Mouse (Mus musculus): ENCODE data around the gene Cttnbp2. TPM values are rescaled to one million over a fixed set of nuclear protein-coding genes. Genes with fewer than 3 reads are reported as not detected.
A peak's percentile ranks its signal among the peaks of the same experiment; 100 is the strongest.

The Cttnbp2 gene
- polyA plus RNA-seq, 1 experiment from 2014 or later = 75.4 TPM

GRCm38 (mm10) chr6:18477313-18477930, 37.2 kb downstream of the Cttnbp2 start:
- 29% methylated on average over 1 of the region's 1 CpGs for WGBS
- Histone ChIP-seq H3K9ac (replicated peaks; ENCODE audit: low read depth, low read length) (no peak overlapping the region), H3K4me1 (ENCODE audit: control insufficient read depth, insufficient read depth, low read length) (no peaks in the 10 kb centered on the region), H3K4me3 (ENCODE audit: low read depth, low read length) (no peak overlapping the region), H3K36me3 (ENCODE audit: control insufficient read depth, insufficient read depth, low read length) (no peaks in the 10 kb centered on the region), H3K4me2 (ENCODE audit: low read depth, low read length) (no peak overlapping the region), H3K27me3 (ENCODE audit: control insufficient read depth, insufficient read depth, low read length) (no peaks in the 10 kb centered on the region), H3K9me3 (ENCODE audit: control insufficient read depth, low read length) (no peaks in the 10 kb centered on the region), H3K27ac (ENCODE audit: low read depth, low read length) (no peak overlapping the region)
- ATAC-seq (ENCODE audit: low read depth) = peak; percentile 74; the same call in 1 of the 2 replicates

DNA sequence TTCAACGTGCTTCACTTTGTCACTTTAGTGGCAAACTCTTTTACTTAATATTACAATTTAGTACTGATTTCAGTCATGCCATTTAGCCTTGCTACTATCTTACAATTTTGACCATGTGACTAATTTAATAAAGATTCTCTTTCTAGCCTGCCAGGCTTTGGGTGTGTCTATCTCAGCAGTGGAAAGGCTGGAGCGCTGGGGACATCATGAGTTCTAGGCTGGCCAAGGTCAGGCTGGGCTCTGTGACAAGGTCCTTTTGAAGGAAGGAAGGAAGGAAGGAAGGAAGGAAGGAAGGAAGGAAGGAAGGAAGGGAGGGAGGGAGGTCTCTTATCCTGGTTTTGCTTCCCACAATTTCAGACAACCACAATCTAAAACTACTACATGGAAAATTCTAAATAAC, 39.7 kb downstream of the Cttnbp2 start:
- no peaks in the 10 kb centered on the region for H3K4me1 ChIP-seq (ENCODE audit: control insufficient read depth, insufficient read depth, low read length)
- no peaks in the 10 kb centered on the region for H3K27me3 ChIP-seq (ENCODE audit: control insufficient read depth, insufficient read depth, low read length)
- H3K9ac ChIP-seq (replicated peaks; ENCODE audit: low read depth, low read length) = no peak overlapping the region
- no peak overlapping the region for H3K4me3 ChIP-seq (ENCODE audit: low read depth, low read length)
- no peak overlapping the region for H3K4me2 ChIP-seq (ENCODE audit: low read depth, low read length)
- H3K36me3 ChIP-seq (ENCODE audit: control insufficient read depth, insufficient read depth, low read length) = no peaks in the 10 kb centered on the region
- no peak for ATAC-seq (ENCODE audit: low read depth)
- no peak overlapping the region for H3K27ac ChIP-seq (ENCODE audit: low read depth, low read length)
- H3K9me3 ChIP-seq (ENCODE audit: control insufficient read depth, low read length) = no peaks in the 10 kb centered on the region
- WGBS = 81% methylated on average over 2 of the region's 2 CpGs

GRCm38 (mm10) chr6:18474541-18474940, 40.1 kb downstream of the Cttnbp2 start:
- Histone ChIP-seq H3K4me2 (ENCODE audit: low read depth, low read length) (no peak overlapping the region), H3K9ac (replicated peaks; ENCODE audit: low read depth, low read length) (no peak overlapping the region), H3K9me3 (ENCODE audit: control insufficient read depth, low read length) (no peaks in the 10 kb centered on the region), H3K27ac (ENCODE audit: low read depth, low read length) (no peak overlapping the region), H3K4me3 (ENCODE audit: low read depth, low read length) (no peak overlapping the region), H3K27me3 (ENCODE audit: control insufficient read depth, insufficient read depth, low read length) (no peaks in the 10 kb centered on the region), H3K36me3 (ENCODE audit: control insufficient read depth, insufficient read depth, low read length) (no peaks in the 10 kb centered on the region), H3K4me1 (ENCODE audit: control insufficient read depth, insufficient read depth, low read length) (no peaks in the 10 kb centered on the region)
- no peak for ATAC-seq (ENCODE audit: low read depth)
- WGBS = 77% methylated on average over 1 of the region's 1 CpGs

DNA sequence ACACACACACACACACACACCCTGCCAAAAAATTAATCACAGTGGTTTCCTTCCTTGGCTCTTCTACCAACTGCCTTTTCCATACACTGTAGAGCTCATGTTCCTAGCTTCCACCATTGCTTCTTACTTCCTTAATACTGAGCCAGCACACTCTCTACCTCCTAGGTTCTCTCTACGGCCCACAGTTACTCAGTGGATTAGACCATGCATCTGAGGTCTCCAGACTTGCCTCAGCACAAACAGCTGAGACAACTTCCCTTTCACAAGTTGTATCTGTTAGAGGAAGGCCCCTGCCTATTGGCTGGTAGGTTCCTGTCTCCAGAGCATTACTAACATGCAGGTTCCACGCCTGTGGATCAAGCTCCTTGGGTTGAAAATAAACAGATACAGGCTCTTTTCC, 45.4 kb downstream of the Cttnbp2 start:
- ATAC-seq (ENCODE audit: low read depth) = no peak; the same call in 1 of the 2 replicates
- H3K9me3 ChIP-seq (ENCODE audit: control insufficient read depth, low read length) = no peaks in the 10 kb centered on the region
- no peak overlapping the region for H3K9ac ChIP-seq (replicated peaks; ENCODE audit: low read depth, low read length)
- H3K4me3 ChIP-seq (ENCODE audit: low read depth, low read length) = no peak overlapping the region
- WGBS = 68% methylated on average over 2 of the region's 2 CpGs
- H3K4me2 ChIP-seq (ENCODE audit: low read depth, low read length) = no peak overlapping the region
- no peak overlapping the region for H3K27ac ChIP-seq (ENCODE audit: low read depth, low read length)
- H3K4me1 ChIP-seq (ENCODE audit: control insufficient read depth, insufficient read depth, low read length) = 0 out of 2 replicates have a peak, but pooled peaks cover 4% of the 10 kb centered on the region
- H3K27me3 ChIP-seq (ENCODE audit: control insufficient read depth, insufficient read depth, low read length) = no peaks in the 10 kb centered on the region
- no peaks in the 10 kb centered on the region for H3K36me3 ChIP-seq (ENCODE audit: control insufficient read depth, insufficient read depth, low read length)

DNA sequence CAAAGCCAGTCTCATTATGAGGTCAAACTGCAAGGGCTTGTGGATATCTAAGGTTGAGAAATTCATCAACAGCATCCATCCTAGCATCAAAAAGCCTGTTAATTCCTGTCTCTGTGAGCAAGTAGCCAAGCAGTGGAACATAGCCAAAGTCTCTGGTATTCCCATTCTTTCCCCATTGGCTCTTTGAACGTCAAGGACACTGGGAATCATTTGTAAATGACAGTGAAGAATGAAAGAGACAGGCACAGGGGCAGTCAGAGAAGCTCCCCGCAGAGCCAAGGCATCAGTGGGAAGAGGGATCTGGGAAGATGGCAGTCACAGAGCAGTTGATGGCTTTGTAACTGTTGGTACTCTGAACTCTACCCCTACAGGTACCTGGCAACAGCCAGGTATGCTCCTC, 46.9 kb downstream of the Cttnbp2 start:
- H3K27ac ChIP-seq (ENCODE audit: low read depth, low read length) = no peak overlapping the region
- H3K4me3 ChIP-seq (ENCODE audit: low read depth, low read length) = no peak overlapping the region
- ATAC-seq (ENCODE audit: low read depth) = no peak
- 0 out of 2 replicates have a peak, but pooled peaks cover 4% of the 10 kb centered on the region for H3K4me1 ChIP-seq (ENCODE audit: control insufficient read depth, insufficient read depth, low read length)
- no peaks in the 10 kb centered on the region for H3K27me3 ChIP-seq (ENCODE audit: control insufficient read depth, insufficient read depth, low read length)
- H3K9ac ChIP-seq (replicated peaks; ENCODE audit: low read depth, low read length) = no peak overlapping the region
- no peaks in the 10 kb centered on the region for H3K36me3 ChIP-seq (ENCODE audit: control insufficient read depth, insufficient read depth, low read length)
- 31% methylated on average over 2 of the region's 2 CpGs for WGBS
- no peak overlapping the region for H3K4me2 ChIP-seq (ENCODE audit: low read depth, low read length)
- no peaks in the 10 kb centered on the region for H3K9me3 ChIP-seq (ENCODE audit: control insufficient read depth, low read length)

DNA sequence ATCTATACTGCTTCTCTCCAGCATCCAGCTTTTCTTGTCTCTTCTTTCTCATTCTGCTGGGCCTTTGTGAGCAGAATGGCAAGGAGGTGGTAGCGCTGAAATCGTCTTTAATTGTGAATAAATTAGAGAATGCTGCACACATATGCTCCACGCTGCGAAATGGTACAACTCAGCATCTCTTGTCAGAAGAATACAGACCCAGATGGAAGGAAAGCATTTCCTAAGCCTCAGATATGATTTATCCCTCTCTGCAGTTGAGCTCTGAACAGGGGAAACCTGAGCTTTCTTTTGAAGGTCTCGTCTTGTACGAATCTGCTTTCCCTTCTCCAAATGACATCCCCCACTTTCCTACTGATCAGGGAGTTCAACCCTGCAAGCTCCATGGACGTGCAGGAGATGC, 48.4 kb downstream of the Cttnbp2 start:
- H3K36me3 ChIP-seq (ENCODE audit: control insufficient read depth, insufficient read depth, low read length) = no peaks in the 10 kb centered on the region
- H3K4me3 ChIP-seq (ENCODE audit: low read depth, low read length) = no peak overlapping the region
- ATAC-seq (ENCODE audit: low read depth) = no peak; the same call in 1 of the 2 replicates
- H3K9me3 ChIP-seq (ENCODE audit: control insufficient read depth, low read length) = no peaks in the 10 kb centered on the region
- H3K27ac ChIP-seq (ENCODE audit: low read depth, low read length) = no peak overlapping the region
- no peak overlapping the region for H3K9ac ChIP-seq (replicated peaks; ENCODE audit: low read depth, low read length)
- H3K4me2 ChIP-seq (ENCODE audit: low read depth, low read length) = no peak overlapping the region
- no peaks in the 10 kb centered on the region for H3K27me3 ChIP-seq (ENCODE audit: control insufficient read depth, insufficient read depth, low read length)
- H3K4me1 ChIP-seq (ENCODE audit: control insufficient read depth, insufficient read depth, low read length) = 0 out of 2 replicates have a peak, but pooled peaks cover 4% of the 10 kb centered on the region
- WGBS = 60% methylated on average over 7 of the region's 7 CpGs

- 70% methylated on average over 10 of the region's 10 CpGs for WGBS
- ATAC-seq (ENCODE audit: low read depth) = no peak
- Histone ChIP-seq H3K4me1 (ENCODE audit: control insufficient read depth, insufficient read depth, low read length) (0 out of 2 replicates have a peak, but pooled peaks cover 4% of the 10 kb centered on the region), H3K4me3 (ENCODE audit: low read depth, low read length) (no peak overlapping the region), H3K4me2 (ENCODE audit: low read depth, low read length) (no peak overlapping the region), H3K27ac (ENCODE audit: low read depth, low read length) (no peak overlapping the region), H3K9ac (replicated peaks; ENCODE audit: low read depth, low read length) (no peak overlapping the region), H3K36me3 (ENCODE audit: control insufficient read depth, insufficient read depth, low read length) (no peaks in the 10 kb centered on the region), H3K9me3 (ENCODE audit: control insufficient read depth, low read length) (no peaks in the 10 kb centered on the region), H3K27me3 (ENCODE audit: control insufficient read depth, insufficient read depth, low read length) (no peaks in the 10 kb centered on the region)
Observed at GRCm38 (mm10) chr6:18465626-18466025, 49.0 kb downstream of the Cttnbp2 start.

GRCm38 (mm10) chr6:18459657-18460056, 55.0 kb downstream of the Cttnbp2 start:
- no peak overlapping the region for H3K9ac ChIP-seq (replicated peaks; ENCODE audit: low read depth, low read length)
- no peak overlapping the region for H3K4me3 ChIP-seq (ENCODE audit: low read depth, low read length)
- H3K27ac ChIP-seq (ENCODE audit: low read depth, low read length) = no peak overlapping the region
- no peak for ATAC-seq (ENCODE audit: low read depth)
- H3K27me3 ChIP-seq (ENCODE audit: control insufficient read depth, insufficient read depth, low read length) = no peaks in the 10 kb centered on the region
- no peaks in the 10 kb centered on the region for H3K36me3 ChIP-seq (ENCODE audit: control insufficient read depth, insufficient read depth, low read length)
- H3K4me1 ChIP-seq (ENCODE audit: control insufficient read depth, insufficient read depth, low read length) = no peaks in the 10 kb centered on the region
- H3K4me2 ChIP-seq (ENCODE audit: low read depth, low read length) = no peak overlapping the region
- no peaks in the 10 kb centered on the region for H3K9me3 ChIP-seq (ENCODE audit: control insufficient read depth, low read length)
- WGBS = 89% methylated on average over 1 of the region's 1 CpGs

GRCm38 (mm10) chr6:18450551-18451193, 64.0 kb downstream of the Cttnbp2 start:
- H3K4me2 ChIP-seq (ENCODE audit: low read depth, low read length) = no peak overlapping the region
- no peak for ATAC-seq (ENCODE audit: low read depth)
- 86% methylated on average over 5 of the region's 5 CpGs for WGBS
- H3K9me3 ChIP-seq (ENCODE audit: control insufficient read depth, low read length) = no peaks in the 10 kb centered on the region
- no peak overlapping the region for H3K4me3 ChIP-seq (ENCODE audit: low read depth, low read length)
- H3K4me1 ChIP-seq (ENCODE audit: control insufficient read depth, insufficient read depth, low read length) = peaks cover 8% of the 10 kb centered on the region; the same call in 1 of the 2 replicates
- no peaks in the 10 kb centered on the region for H3K27me3 ChIP-seq (ENCODE audit: control insufficient read depth, insufficient read depth, low read length)
- no peak overlapping the region for H3K9ac ChIP-seq (replicated peaks; ENCODE audit: low read depth, low read length)
- H3K27ac ChIP-seq (ENCODE audit: low read depth, low read length) = no peak overlapping the region
- H3K36me3 ChIP-seq (ENCODE audit: control insufficient read depth, insufficient read depth, low read length) = no peaks in the 10 kb centered on the region

Data from neural tube, embryonic 14.5 days (tissue).